Mouse (Mus musculus): ENCODE results near the gene Olfr566. TPM values are rescaled to one million over a fixed set of nuclear protein-coding genes. Genes with fewer than 3 reads are reported as not detected.

Gene Olfr566
- polyA plus RNA-seq (2012; rRNA removed), result not detected in 2 replicates

GRCm38 (mm10) chr7:102858665-102859064, at the start of gene Olfr566:
Olfr566 (minus strand) TSS chr7:102858765.
- DNase-seq (ENCODE audit: low spot score), result no peak

- DNase-seq (ENCODE audit: low spot score), result no peak
Observed at GRCm38 (mm10) chr7:102890782-102891181, 32.2 kb upstream of the Olfr566 start, which contains the start of gene Olfr569. Olfr569 (minus strand) TSS chr7:102890882.

- no peak for DNase-seq (ENCODE audit: low spot score)
Observed at GRCm38 (mm10) chr7:102876822-102877221, 18.3 kb upstream of the Olfr566 start, which contains the start of gene Olfr568. Olfr568 (plus strand) TSS chr7:102877122.

- DNase-seq (ENCODE audit: low spot score), result no peak
Observed at GRCm38 (mm10) chr7:102855807-102856206, 2.8 kb downstream of the Olfr566 start.

Other genes starting within 250 kb of the Olfr566 start
- gene Olfr553, start 240.5 kb downstream of the Olfr566 start, polyA plus RNA-seq (2012; rRNA removed), result not detected in 2 replicates
- not detected in 2 replicates for gene Olfr554, start 220.3 kb downstream of the Olfr566 start, polyA plus RNA-seq (2012; rRNA removed)
- not detected in 2 replicates for gene Olfr555, start 199.9 kb downstream of the Olfr566 start, polyA plus RNA-seq (2012; rRNA removed)
- gene Olfr556, start 193.9 kb downstream of the Olfr566 start, polyA plus RNA-seq (2012; rRNA removed), result not detected in 2 replicates
- gene Trim68, start 171.4 kb downstream of the Olfr566 start, polyA plus RNA-seq (2012; rRNA removed), result 75.3 and 99.1 TPM in 2 replicates
- gene Olfr557, start 162.9 kb downstream of the Olfr566 start, polyA plus RNA-seq (2012; rRNA removed), result not detected in 2 replicates
- gene Olfr558, start 156.6 kb downstream of the Olfr566 start, polyA plus RNA-seq (2012; rRNA removed), result 1.3 and 1.4 TPM in 2 replicates
- not detected in 2 replicates for gene Olfr33, start 139.7 kb downstream of the Olfr566 start, polyA plus RNA-seq (2012; rRNA removed)
- not detected in 2 replicates for gene Olfr559, start 131.3 kb downstream of the Olfr566 start, polyA plus RNA-seq (2012; rRNA removed)
- 0.03 TPM in 1 of 2 replicates, not detected in the other for gene Olfr560, start 99.4 kb downstream of the Olfr566 start, polyA plus RNA-seq (2012; rRNA removed)
- gene Olfr78, start 99.3 kb downstream of the Olfr566 start, polyA plus RNA-seq (2012; rRNA removed), result 1.0 and 1.4 TPM in 2 replicates
- not detected in 2 replicates for gene Olfr561, start 87.5 kb downstream of the Olfr566 start, polyA plus RNA-seq (2012; rRNA removed)
- gene Olfr564, start 55.3 kb downstream of the Olfr566 start, polyA plus RNA-seq (2012; rRNA removed), result not detected in 2 replicates
- gene Olfr568, start 18.4 kb upstream of the Olfr566 start, polyA plus RNA-seq (2012; rRNA removed), result not detected in 2 replicates
- not detected in 2 replicates for gene Olfr569, start 32.1 kb upstream of the Olfr566 start, polyA plus RNA-seq (2012; rRNA removed)
- gene Olfr570, start 35.8 kb upstream of the Olfr566 start, polyA plus RNA-seq (2012; rRNA removed), result not detected in 2 replicates
- not detected in 2 replicates for gene Olfr571, start 58.8 kb upstream of the Olfr566 start, polyA plus RNA-seq (2012; rRNA removed)
- gene Olfr572, start 65.6 kb upstream of the Olfr566 start, polyA plus RNA-seq (2012; rRNA removed), result not detected in 2 replicates
- gene Olfr573-ps1, start 83.8 kb upstream of the Olfr566 start, polyA plus RNA-seq (2012; rRNA removed), result not detected in 2 replicates
- not detected in 2 replicates for gene Olfr574, start 89.7 kb upstream of the Olfr566 start, polyA plus RNA-seq (2012; rRNA removed)
- gene Olfr575, start 100.0 kb upstream of the Olfr566 start, polyA plus RNA-seq (2012; rRNA removed), result not detected in 2 replicates
- not detected in 2 replicates for gene Olfr576, start 103.9 kb upstream of the Olfr566 start, polyA plus RNA-seq (2012; rRNA removed)
- not detected in 2 replicates for gene Olfr577, start 117.2 kb upstream of the Olfr566 start, polyA plus RNA-seq (2012; rRNA removed)
- gene Olfr578, start 130.6 kb upstream of the Olfr566 start, polyA plus RNA-seq (2012; rRNA removed), result not detected in 2 replicates
- gene Olfr582, start 179.3 kb upstream of the Olfr566 start, polyA plus RNA-seq (2012; rRNA removed), result not detected in 2 replicates
- not detected in 2 replicates for gene Olfr583, start 192.5 kb upstream of the Olfr566 start, polyA plus RNA-seq (2012; rRNA removed)
- gene Olfr584, start 223.1 kb upstream of the Olfr566 start, polyA plus RNA-seq (2012; rRNA removed), result not detected in 2 replicates
- gene Olfr585, start 239.0 kb upstream of the Olfr566 start, polyA plus RNA-seq (2012; rRNA removed), result not detected in 2 replicates